Mouse (Mus musculus) CD4-positive, CD25-positive, alpha-beta regulatory T cell, adult 4 months (primary cell): ENCODE results near the gene Ppp1r11. TPM values are rescaled to one million over a fixed set of nuclear protein-coding genes. Genes with fewer than 3 reads are reported as not detected.
A peak's percentile ranks its signal among the peaks of the same experiment; 100 is the strongest.

Experiments used
- ATAC-seq: one replicate; pipeline ENCODE4 v1.8.0; 2017
- polyA plus RNA-seq, 2 experiments: library from polyadenylated mRNA; unstranded; fragments of 100-300 nt; shearing (Covaris generic); gene quantifications; one replicate each; pipeline ENCODE4 v1.2.1; 2017

Ppp1r11 gene
- polyA plus RNA-seq, 2 experiments from 2014 or later, result 196 to 201 TPM

- peak; percentile 77 for ATAC-seq
Measured at GRCm38 (mm10) chr17:36914108-36914507, 37.4 kb downstream of the Ppp1r11 start.

GRCm38 (mm10) chr17:36912031-36912430, 39.5 kb downstream of the Ppp1r11 start:
- ATAC-seq, result no peak

GRCm38 (mm10) chr17:36909802-36910201, 41.7 kb downstream of the Ppp1r11 start:
- ATAC-seq, result no peak

GRCm38 (mm10) chr17:36908235-36908634, 43.3 kb downstream of the Ppp1r11 start:
- no peak for ATAC-seq

GRCm38 (mm10) chr17:36903651-36904050, 47.9 kb downstream of the Ppp1r11 start:
- no peak for ATAC-seq

GRCm38 (mm10) chr17:36900691-36901090, 50.9 kb downstream of the Ppp1r11 start:
- ATAC-seq, result no peak

GRCm38 (mm10) chr17:36900001-36900400, 51.5 kb downstream of the Ppp1r11 start:
- no peak for ATAC-seq

GRCm38 (mm10) chr17:36899376-36899775, 52.2 kb downstream of the Ppp1r11 start:
- no peak for ATAC-seq

Other genes starting within 250 kb of the Ppp1r11 start
- gene H2-M10.5, start 178.8 kb downstream of the Ppp1r11 start, polyA plus RNA-seq, result not detected
- not detected for gene H2-M10.6, start 139.6 kb downstream of the Ppp1r11 start, polyA plus RNA-seq
- gene Trim26, start 114.6 kb downstream of the Ppp1r11 start, polyA plus RNA-seq, result 10 to 100 TPM; 76.3 to 99.4 TPM
- under 1 TPM in 1 of 2 experiments, not detected in 1; 0.79 TPM for gene Trim15, start 84.5 kb downstream of the Ppp1r11 start, polyA plus RNA-seq
- under 1 TPM in 1 of 2 experiments, not detected in 1; 0.28 TPM for gene Trim10, start 82.2 kb downstream of the Ppp1r11 start, polyA plus RNA-seq
- not detected for gene Trim40, start 61.6 kb downstream of the Ppp1r11 start, polyA plus RNA-seq
- not detected for gene Trim31, start 53.6 kb downstream of the Ppp1r11 start, polyA plus RNA-seq
- not detected for gene Rnf39, start 8.8 kb downstream of the Ppp1r11 start, polyA plus RNA-seq
- 10 to 100 TPM; 67.9 to 82.1 TPM for gene Znrd1, start 6.8 kb upstream of the Ppp1r11 start, polyA plus RNA-seq
- 1 to 10 TPM; 5.5 to 8.2 TPM for gene Znrd1as, start 6.9 kb upstream of the Ppp1r11 start, polyA plus RNA-seq
- gene 2410137M14Rik, start 29.5 kb upstream of the Ppp1r11 start, polyA plus RNA-seq, result not detected
- not detected for gene H2-M5, start 37.8 kb upstream of the Ppp1r11 start, polyA plus RNA-seq
- not detected for gene Zfp57, start 49.4 kb upstream of the Ppp1r11 start, polyA plus RNA-seq
- not detected for gene Mog, start 71.7 kb upstream of the Ppp1r11 start, polyA plus RNA-seq
- gene Gabbr1, start 94.2 kb upstream of the Ppp1r11 start, polyA plus RNA-seq, result 1 to 10 TPM; 4.7 to 8.6 TPM
- under 1 TPM in 1 of 2 experiments, not detected in 1; 0.11 TPM for gene Olfr90, start 136.8 kb upstream of the Ppp1r11 start, polyA plus RNA-seq
- not detected for gene Olfr91, start 146.5 kb upstream of the Ppp1r11 start, polyA plus RNA-seq
- gene Olfr92, start 168.3 kb upstream of the Ppp1r11 start, polyA plus RNA-seq, result not detected
- gene Olfr93, start 209.8 kb upstream of the Ppp1r11 start, polyA plus RNA-seq, result not detected
- under 1 TPM in 1 of 2 experiments, not detected in 1; 0.70 TPM for gene Ubd, start 242.2 kb upstream of the Ppp1r11 start, polyA plus RNA-seq
- not detected for gene Olfr94, start 249.3 kb upstream of the Ppp1r11 start, polyA plus RNA-seq